Mouse (Mus musculus): ENCODE data around the gene Rnasel.
A peak's percentile ranks its signal among the peaks of the same experiment; 100 is the strongest.
"Not testable (repeated sequence)": the region's sequence is repeated elsewhere in the genome, so short reads cannot be mapped to it uniquely, and the experiment has no call there.

The Rnasel gene

DNA sequence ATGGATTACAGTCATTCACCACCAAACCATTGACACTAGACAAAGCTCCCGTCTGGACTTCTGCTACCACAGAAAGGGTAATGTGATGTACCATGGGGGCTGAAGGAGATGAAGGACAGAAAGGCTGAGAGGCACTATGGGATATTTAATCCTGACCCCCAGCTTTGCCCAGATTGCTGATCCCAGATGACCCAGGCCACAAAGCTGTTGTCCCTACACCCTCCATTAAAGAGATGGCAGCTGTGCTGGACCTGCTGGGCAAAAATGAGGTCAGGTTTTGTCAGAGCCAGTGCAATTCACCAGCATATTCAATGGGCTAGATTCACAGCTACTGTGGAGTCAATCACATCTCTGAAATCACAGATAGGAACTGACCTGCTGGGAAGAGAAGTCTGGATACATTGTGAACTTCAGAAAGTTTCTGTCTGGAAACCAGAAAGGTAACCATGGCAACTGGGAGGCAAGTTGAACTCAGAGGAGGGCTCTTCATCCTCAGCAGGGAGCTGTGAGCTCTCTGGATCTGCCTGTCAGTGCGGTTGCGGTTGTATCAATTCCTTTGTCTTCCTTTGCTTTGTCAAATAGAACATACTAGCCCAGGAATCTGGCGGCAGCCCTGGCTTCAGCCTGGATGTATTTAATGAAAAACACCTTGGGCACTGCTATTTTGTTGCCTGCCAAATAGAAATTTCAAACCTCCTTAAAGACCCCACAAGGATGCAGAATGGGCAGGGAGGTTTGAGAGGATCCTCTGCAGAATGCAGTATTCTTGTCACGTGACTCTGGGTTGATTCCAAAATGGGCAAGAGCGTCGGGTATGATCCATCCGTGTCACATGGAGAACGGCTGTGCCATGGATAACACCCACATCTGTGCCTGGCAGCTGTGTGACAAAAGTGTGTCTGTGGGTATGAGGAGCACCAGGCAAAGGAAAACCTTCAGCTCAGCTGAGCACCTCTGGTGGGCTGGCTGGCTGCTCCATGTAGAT, 11.8 kb upstream of the Rnasel start:
- DNase-seq, result no peak

DNA sequence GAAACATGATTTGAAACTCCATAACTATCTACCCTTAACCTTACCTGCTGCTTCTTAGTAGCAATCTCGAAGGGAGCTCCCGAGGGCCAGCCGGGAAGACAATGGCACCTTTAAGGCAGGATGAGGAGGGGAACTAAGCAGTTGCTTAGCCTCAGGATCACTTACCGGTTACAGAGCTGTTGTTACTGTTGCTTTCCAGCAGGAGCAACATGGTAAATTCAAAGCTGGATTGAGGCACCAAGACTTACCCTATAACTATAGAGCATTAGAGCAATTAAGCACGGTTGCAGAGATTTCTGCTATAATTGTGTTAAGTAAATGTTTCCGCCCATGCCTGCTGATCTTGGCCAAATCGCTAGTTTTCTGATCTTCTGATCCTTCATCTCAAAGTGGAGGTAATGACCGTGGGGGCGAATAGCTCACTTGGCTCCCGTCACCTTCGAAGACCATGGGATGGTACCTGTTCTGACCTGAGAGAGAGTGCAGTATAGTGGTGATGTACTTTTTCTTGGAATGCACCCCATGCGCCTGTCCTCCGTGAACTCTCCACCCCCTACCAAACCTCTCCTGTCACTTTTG, 9.7 kb upstream of the Rnasel start:
- DNase-seq, result no peak

DNA sequence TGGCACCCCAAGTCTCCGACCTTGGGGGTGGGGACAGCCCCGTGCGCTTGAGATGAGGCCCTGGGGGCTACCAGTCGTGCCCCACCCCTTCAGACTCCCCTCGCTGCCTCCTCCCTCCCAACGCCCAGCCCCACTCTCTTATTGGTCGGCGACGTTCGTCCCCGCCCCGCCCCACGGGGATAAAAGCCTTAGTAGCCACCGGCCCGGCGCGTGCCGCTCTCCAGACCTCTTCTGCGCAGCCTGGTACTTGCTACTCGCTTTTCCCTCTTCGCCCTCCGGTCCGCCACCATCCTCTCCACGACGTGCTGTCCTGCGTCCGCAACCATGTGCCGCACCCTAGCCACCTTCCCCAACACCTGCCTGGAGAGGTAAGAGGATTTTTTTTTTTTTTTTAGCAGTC, 9.1 kb upstream of the Rnasel start, which contains the start of gene Rgs16:
TSS of gene Rgs16 (plus strand) at position 205 of the 400 bp plus-strand sequence.
- DNase-seq, result peak; percentile 79 to 85

DNA sequence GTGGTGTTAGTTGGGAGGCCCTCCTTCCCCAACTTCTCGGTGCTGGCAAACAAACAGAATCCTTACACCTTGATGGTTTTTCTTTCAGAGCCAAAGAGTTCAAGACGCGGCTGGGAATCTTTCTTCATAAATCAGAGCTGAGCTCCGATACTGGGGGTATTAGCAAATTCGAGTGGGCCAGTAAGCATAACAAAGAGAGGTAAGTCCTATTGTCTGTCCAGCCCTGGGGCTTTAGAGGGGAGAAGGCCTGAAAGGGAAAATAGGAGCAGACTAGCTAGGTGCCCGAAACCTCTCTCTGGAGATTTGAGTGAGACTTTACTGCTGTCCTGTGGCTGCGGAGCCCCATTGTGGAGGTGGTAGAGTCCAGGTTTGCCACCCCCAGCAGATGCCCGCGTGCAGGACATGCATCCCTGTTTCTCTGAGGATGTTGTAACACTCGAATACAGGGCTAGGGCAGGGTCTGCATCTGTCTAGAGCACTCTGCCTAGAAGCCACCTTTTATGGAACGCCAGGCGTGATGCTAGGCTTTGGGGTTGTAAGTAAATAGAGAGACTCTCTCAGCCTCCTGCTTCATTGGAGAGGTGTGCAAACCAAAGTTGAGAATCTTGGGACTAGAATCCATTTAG, 8.3 kb upstream of the Rnasel start:
- DNase-seq, result no peak

GRCm38 (mm10) chr1:153741551-153742316, 7.5 kb upstream of the Rnasel start:
- no peak for DNase-seq

DNA sequence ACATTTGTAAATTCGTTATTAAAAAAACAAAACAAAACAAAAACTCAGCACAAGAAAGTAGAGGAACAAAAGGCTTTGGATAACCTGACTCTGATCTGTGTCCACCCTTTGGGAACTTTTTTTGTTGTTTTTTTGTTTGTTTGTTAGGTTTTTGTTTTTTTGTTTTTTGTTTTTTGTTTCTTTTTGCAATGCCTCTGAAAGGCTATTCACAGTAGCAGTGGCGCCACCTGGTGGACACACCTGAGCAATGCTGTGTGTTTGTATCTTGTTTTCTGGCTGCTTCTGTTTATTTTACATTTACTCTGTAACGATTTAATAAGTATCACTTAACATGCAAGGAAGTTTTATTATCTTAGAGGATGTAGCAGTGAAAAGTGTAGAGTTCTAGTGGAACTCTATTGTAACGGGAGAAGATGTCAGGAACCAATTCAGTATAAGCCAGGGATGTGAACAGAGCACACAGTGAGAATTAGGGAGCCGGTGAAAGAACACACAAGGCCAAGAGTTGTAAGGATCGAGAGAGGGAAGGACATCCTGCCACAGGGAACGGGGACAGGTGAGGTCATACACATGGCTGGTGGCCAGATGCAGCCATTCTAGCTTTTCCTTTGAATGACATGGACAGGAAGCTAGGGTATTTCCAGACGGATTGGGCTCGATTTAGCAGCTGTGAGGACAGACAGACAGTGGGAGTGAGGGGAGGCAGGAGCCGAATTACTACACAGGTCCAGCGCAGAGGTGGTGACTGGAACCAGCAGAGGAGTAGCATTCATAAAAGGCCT, 6.7 kb upstream of the Rnasel start:
- DNase-seq, result peak; percentile 73 to 92

- no peak for DNase-seq
Measured at GRCm38 (mm10) chr1:153746119-153746670, 3.0 kb upstream of the Rnasel start.

GRCm38 (mm10) chr1:153746728-153747127, 2.5 kb upstream of the Rnasel start:
- DNase-seq, result peak; percentile 66 to 85

- DNase-seq, result no peak
Measured at GRCm38 (mm10) chr1:153747861-153748530, 1.2 kb upstream of the Rnasel start.

GRCm38 (mm10) chr1:153748549-153748948, 677 bp upstream of the Rnasel start:
- peak; percentile 65 to 80 for DNase-seq

GRCm38 (mm10) chr1:153750054-153750453, 828 bp downstream of the Rnasel start:
- no peak for DNase-seq

DNA sequence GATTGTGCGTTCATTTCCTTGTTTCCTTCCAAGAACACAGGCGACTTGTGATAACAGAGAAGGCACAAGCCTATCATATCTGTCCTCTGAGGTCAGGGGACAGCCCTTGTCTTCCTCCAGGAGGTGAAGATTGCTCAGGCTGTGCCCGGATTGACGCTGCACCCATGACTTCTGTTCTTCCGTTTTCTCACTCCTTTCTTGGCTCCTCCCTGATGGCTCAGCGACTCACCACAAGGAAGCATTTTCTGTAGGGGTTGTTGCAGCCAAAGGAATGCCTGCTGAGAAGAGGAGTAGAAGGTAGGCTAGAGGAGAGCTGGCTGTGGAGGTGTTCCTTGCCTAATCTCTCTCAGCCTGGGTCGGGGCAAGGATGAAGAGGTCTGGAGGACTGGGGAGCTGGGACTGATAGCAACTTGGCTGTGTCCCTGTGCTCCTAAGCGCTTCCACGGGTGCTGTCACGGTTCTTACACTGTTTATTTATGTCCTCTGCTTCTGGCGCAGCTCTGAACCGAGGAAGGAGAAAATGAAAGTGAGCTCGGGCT, 2.6 kb downstream of the Rnasel start:
- peak; percentile 23 to 42 for DNase-seq

DNA sequence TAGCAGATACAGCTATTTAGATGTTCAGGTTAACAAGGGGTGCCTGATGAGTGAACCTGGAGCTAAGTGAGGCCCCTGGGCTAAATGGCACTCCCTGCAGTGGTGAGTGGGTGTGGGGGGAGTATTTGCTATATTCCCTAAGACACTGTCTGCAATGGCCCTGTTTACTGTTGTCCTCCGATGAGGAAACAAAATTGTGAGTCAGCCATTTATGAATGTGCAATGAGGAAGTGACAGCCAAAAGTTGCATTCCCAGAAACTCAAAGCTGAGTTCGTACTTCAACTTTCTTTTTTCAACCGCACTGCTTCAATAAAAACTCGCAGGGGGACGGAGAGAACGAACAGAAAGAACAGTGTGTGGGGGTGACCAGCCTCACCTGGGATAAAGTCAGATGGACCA, 3.3 kb downstream of the Rnasel start:
- DNase-seq, result no peak

- DNase-seq, result no peak
Measured at GRCm38 (mm10) chr1:153753725-153754464, 4.7 kb downstream of the Rnasel start.

GRCm38 (mm10) chr1:153764136-153764535, 14.9 kb downstream of the Rnasel start:
- DNase-seq, result no peak

DNA sequence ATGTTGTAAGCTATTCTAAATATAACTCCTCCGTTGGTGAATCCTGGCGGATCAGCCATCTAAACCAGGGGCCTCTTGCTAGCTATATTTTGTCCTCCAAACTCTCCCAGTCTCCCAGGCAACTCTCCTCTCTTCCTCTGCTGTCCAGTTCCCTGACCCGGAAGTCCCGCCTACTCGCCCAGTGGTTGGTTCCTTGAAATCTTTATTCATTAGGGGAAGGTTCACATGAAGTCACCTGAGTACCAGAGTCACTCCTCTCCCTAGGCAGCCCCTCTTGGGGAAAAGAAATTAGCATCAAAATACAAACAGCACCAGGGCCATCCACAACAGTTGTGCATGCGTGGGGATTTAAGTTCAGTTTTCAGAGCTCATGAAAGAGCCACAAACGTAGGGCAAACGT, 17.1 kb downstream of the Rnasel start:
- DNase-seq, result no peak

DNA sequence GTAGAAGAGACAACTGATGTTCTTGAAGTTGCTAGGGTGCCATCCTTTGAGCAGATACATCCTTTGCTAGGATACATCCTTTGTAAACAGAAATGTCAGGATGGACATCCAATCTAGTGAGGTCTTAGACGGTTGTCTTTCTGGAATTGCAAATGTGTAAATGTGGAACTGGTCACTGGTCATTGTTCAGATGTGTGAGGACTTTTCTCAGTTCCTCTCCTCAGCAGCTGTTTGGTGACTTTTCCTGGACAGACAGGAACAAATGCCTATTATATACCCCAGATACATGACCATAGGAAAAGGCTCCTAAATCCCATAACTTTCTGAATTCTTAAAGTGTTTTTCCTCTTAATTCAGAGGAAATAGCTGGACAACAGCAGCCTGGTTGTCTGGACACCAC, 18.1 kb downstream of the Rnasel start:
- no peak for DNase-seq

GRCm38 (mm10) chr1:153768465-153768864, 19.2 kb downstream of the Rnasel start:
- DNase-seq, result no peak

DNA sequence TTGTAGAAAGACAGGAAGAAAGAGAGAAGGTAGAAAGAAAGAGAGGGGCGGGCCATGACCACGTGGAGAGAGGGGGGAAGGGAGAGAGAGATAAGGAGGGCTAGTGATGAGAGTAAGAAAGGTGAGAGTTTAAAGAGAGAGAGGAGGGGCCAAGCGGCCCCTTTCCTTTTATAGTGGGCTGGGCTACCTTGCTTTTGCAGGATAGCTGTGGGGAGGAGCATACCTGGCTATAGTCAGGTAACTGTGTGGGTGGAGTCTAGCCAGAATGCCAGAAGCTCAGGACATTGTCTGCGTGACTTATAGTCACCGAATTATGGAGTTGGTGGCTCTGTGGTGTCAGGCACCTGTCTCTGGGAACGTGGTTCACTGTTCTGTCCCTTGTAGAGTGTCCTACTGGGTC, 20.3 kb downstream of the Rnasel start:
- DNase-seq, result not testable (repeated sequence)
